Mouse (Mus musculus) cerebellum, adult 2 months (tissue): ENCODE results near the gene Ggt1.

Source experiments
- CTCF ChIP-seq: fragments of 200-500 bp; IDR thresholded peaks from 2 replicates; pipeline ENCODE4 v1.5.1; 2011; ENCODE audit warnings: low read depth, mild to moderate bottlenecking, control low read depth, low read length, moderate library complexity, borderline replicate concordance; ENCODE audit not compliant: insufficient read depth
- POLR2A ChIP-seq: fragments of 200-500 bp; IDR thresholded peaks from 2 replicates; pipeline ENCODE4 v1.6.1; 2011; ENCODE audit warnings: low read length, control low read depth, borderline replicate concordance; ENCODE audit not compliant: insufficient read depth

- TF ChIP-seq CTCF (no peak), POLR2A (no peak)
Measured at GRCm38 (mm10) chr10:75573965-75574364, 12.6 kb downstream of the Ggt1 start.
